Mouse (Mus musculus) intestine, postnatal 0 days (tissue): ENCODE measurements around the gene Khsrp. TPM values are rescaled to one million over a fixed set of nuclear protein-coding genes. Genes with fewer than 3 reads are reported as not detected.

ENCODE experiments used
- ATAC-seq: fragments of 200-750 bp; cut with Nextera tagmentation; 2 replicates; pipeline ENCODE4 v1.8.0; 2017; ENCODE audit warnings: mild to moderate bottlenecking, moderate TSS enrichment, moderate library complexity
- H3K27ac ChIP-seq: fragments of 300-500 bp; sonication (generic); 2 replicates; pipeline ENCODE4 v1.5.1; 2014; ENCODE audit warnings: mild to moderate bottlenecking, low read depth, low read length, moderate library complexity
- H3K27me3 ChIP-seq: fragments of 300-500 bp; sonication (generic); replicated peaks from 2 replicates; pipeline ENCODE4 v1.6.1; 2014; ENCODE audit warnings: low read length, mixed read lengths; ENCODE audit not compliant: control insufficient read depth, insufficient read depth
- H3K36me3 ChIP-seq: fragments of 300-500 bp; sonication (generic); 2 replicates; pipeline ENCODE4 v1.6.1; 2014; ENCODE audit warnings: mild to moderate bottlenecking, moderate library complexity; ENCODE audit not compliant: control insufficient read depth, insufficient read depth
- H3K4me1 ChIP-seq: fragments of 300-500 bp; sonication (generic); replicated peaks from 2 replicates; pipeline ENCODE4 v1.6.1; 2014; ENCODE audit warnings: antibody characterized with exemption, low read length, mixed read lengths; ENCODE audit not compliant: control insufficient read depth, insufficient read depth
- H3K4me2 ChIP-seq: fragments of 300-500 bp; sonication (generic); replicated peaks from 2 replicates; pipeline ENCODE4 v1.6.1; 2014; ENCODE audit warnings: low read depth, mild to moderate bottlenecking, moderate library complexity
- H3K4me3 ChIP-seq: fragments of 300-500 bp; sonication (generic); 2 replicates; pipeline ENCODE4 v1.5.1; 2014; ENCODE audit warnings: low read depth, low read length
- H3K9ac ChIP-seq: fragments of 300-500 bp; sonication (generic); 2 replicates; pipeline ENCODE4 v1.6.1; 2014; ENCODE audit warnings: mild to moderate bottlenecking, low read depth, low read length
- H3K9me3 ChIP-seq: fragments of 300-500 bp; sonication (generic); 2 replicates; pipeline ENCODE4 v1.6.1; 2016; ENCODE audit warnings: mixed run types; ENCODE audit not compliant: control insufficient read depth
- CTCF ChIP-seq: sonication (generic); IDR thresholded peaks from 2 replicates; pipeline ENCODE4 v1.5.1; 2016; ENCODE audit warnings: low read depth, mild to moderate bottlenecking, control low read depth, antibody characterized with exemption, moderate library complexity
- WGBS: fragments of 180-500 bp; shearing (Covaris S2); extraction: QIAGEN DNeasy Blood & Tissue Kit; methylation state at CpG from one replicate; pipeline ENCODE4 v1.1.7; 2014; 5-methylcytosine and 5-hydroxymethylcytosine counted together
- polyA plus RNA-seq: library from polyadenylated mRNA; unstranded; fragments of >200 nt; fragmentation: Nextera tagmentation; extraction: Ambion mirVana; gene quantifications from 2 replicates; pipeline ENCODE4 v1.2.1, GENCODE M21; 2015

Gene Khsrp
- polyA plus RNA-seq, 1 experiment from 2014 or later: 18.8 TPM

DNA sequence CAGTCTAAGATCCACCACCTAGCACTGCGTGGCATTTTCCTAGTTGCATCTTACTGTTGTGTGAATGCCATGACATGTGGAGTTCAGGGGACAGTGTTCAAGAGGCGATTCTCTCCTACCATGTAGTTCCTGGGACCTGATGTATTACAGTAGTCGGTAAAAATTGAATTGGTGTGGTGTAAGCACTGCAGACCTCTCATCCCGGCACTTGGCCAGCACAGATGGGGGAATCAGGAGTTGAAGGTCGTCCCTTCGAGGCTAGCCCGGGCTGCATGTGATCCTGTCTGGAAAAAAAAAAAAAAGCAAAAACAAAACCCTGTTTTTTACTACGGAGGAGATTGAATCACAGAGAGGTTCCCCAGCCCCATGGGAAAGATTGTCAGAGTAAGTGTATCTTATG lies 36.3 kb downstream of the Khsrp start:
- whole genome bisulfite sequencing: 86% methylated on average over 8 of the region's 8 CpGs
- Histone ChIP-seq H3K4me1 (0 out of 2 replicates have a peak, but pooled peaks cover 3% of the 10 kb centered on the region), H3K9ac (no peak overlapping the region), H3K27ac (no peak overlapping the region), H3K4me3 (no peak overlapping the region), H3K36me3 (peaks cover 50% of the 10 kb centered on the region), H3K9me3 (no peaks in the 10 kb centered on the region), H3K27me3 (no peaks in the 10 kb centered on the region), H3K4me2 (no peak overlapping the region)
- TF ChIP-seq CTCF: no peak
- no peak for ATAC-seq

DNA sequence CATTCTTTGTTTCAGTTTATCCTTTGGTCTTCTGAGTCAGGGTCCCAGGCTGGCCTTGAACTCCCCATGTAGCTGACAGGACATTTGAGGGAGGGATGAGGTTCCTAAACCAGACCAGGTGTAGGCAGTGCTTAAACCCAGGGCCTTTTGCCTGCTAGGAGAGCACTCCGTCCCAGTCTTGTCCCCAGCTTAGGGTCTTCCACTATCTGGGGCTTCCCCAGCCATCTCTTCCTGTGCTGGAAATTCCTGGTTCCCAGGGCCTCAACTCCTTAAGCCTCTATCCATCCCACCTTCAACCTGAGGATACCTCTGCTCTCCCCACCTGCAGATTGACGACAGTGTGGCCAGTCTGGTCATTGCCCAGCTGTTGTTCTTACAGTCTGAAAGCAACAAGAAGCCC lies 40.4 kb downstream of the Khsrp start:
- Histone ChIP-seq H3K4me1 (no peaks in the 10 kb centered on the region), H3K4me2 (peak overlapping the region; percentile 86), H3K9ac (no peak overlapping the region), H3K36me3 (peaks cover 36% of the 10 kb centered on the region), H3K27me3 (no peaks in the 10 kb centered on the region), H3K27ac (no peak overlapping the region), H3K9me3 (no peaks in the 10 kb centered on the region), H3K4me3 (peak overlapping the region; percentile 86)
- WGBS: 70% methylated on average over 2 of the region's 2 CpGs
- ATAC-seq: no peak
- no peak for TF ChIP-seq CTCF

DNA sequence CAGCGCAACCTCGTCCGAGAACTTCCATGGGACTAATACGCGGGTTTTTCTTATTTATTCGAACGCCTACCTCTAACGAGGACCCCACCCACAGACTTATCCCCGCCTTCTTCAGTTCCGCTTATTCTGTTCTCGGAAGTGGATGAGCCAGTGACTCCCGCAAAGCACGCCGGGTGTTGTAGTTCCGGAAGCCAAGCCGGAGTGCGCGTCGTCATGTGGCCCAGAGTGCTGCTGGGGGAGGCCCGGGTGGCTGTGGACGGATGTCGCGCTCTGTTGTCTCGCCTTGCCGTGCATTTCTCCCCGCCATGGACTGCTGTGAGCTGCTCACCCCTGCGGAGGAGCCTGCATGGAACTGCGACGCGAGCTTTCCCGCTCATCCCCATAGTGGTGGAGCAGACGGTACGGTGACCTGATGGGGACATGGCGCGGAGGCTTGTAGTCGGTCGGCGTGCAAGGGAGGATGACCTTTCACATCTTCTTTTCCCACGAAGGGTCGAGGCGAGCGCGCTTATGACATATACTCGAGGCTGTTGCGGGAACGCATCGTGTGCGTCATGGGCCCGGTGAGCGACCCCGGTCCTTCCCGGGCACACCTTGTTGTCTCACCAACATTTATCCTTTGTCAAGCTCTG lies 41.1 kb downstream of the Khsrp start, which contains the start of gene Clpp:
Gene Clpp (plus strand): TSS at position 191 of the 632 bp plus-strand sequence.
- no peaks in the 10 kb centered on the region for H3K9me3 ChIP-seq
- peak within 1 kb of the TSS; percentile 35; the same call in 1 of the 2 replicates for H3K27ac ChIP-seq
- no peak for TF ChIP-seq CTCF
- H3K27me3 ChIP-seq: no peaks in the 10 kb centered on the region
- under 1% methylated on average over 52 of the region's 52 CpGs for WGBS
- H3K4me3 ChIP-seq: peak within 1 kb of the TSS; percentile 86
- H3K4me1 ChIP-seq: no peaks in the 10 kb centered on the region
- H3K9ac ChIP-seq: peak within 1 kb of the TSS; percentile 73
- H3K36me3 ChIP-seq: peaks cover 30% of the 10 kb centered on the region
- ATAC-seq: peak; percentile 97
- H3K4me2 ChIP-seq: peak within 1 kb of the TSS; percentile 86

DNA sequence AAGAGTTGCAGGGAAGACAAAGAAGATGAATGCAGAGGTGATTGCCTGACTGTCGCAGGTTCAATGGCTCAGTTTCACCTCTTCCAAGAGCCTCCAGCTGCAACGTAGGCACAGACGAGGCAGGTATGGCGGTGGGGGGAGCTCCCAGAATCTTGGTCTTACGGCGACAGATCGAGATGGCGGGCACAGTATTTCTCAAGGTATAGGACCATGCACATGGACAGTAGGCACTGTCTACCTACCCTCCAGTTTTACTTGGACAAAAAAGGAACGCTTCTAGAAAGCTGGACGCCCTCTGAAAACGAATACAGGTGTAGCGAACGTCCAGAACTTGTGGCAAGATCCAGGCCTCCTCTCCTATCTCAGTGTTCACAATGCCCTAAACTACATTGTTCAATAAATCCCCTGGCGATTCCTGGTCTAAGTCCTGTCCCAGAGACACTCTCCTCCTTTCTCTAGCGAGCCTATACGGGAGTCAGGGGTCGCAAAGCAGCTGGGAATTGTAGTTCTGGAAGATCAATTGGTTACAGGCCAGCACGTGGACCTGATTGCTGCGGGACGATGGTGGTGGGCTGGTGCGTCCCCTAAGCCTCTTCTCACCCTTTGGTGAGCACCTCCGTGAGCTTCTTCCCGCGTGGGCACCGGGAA lies 41.7 kb downstream of the Khsrp start:
- Histone ChIP-seq H3K9me3 (no peaks in the 10 kb centered on the region), H3K36me3 (peaks cover 26% of the 10 kb centered on the region), H3K4me1 (no peaks in the 10 kb centered on the region), H3K9ac (peak overlapping the region; percentile 45), H3K27ac (peak overlapping the region; percentile 35; the same call in 1 of the 2 replicates), H3K4me3 (peak overlapping the region; percentile 86), H3K4me2 (peak overlapping the region; percentile 86), H3K27me3 (no peaks in the 10 kb centered on the region)
- 3% methylated on average over 25 of the region's 25 CpGs for WGBS
- ATAC-seq: peak; percentile 91
- no peak for TF ChIP-seq CTCF

DNA sequence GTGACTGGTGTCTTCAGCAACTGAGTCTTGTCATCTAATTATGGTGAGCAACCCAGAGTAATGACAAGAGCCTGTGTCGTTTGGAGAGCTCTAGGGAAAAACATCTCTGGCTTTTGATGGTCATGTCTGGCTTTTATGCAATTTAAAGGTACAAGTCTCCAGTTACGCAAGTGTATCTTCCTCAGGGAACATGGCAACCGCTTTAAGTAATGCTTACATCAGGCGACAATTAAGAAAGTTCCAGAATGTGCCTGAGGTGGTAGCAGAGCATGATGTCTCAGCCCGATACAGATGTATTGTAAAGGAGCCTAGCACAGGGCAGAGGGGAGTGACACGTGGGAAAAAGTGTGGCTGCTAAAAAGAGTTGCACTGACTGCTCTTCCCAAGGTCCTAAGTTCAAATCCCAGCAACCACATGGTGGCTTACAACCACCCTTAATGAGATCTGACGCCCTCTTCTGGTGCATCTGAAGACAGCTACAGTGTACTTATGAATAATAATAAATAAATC lies 42.3 kb downstream of the Khsrp start:
- no peak for ATAC-seq
- 70% methylated on average over 7 of the region's 7 CpGs for WGBS
- peak overlapping the region; percentile 86 for H3K4me3 ChIP-seq
- H3K36me3 ChIP-seq: peaks cover 20% of the 10 kb centered on the region
- H3K27ac ChIP-seq: no peak overlapping the region
- peak; percentile 38; the same call in 1 of the 2 replicates for TF ChIP-seq CTCF
- H3K9ac ChIP-seq: no peak overlapping the region
- no peaks in the 10 kb centered on the region for H3K27me3 ChIP-seq
- H3K9me3 ChIP-seq: no peaks in the 10 kb centered on the region
- H3K4me1 ChIP-seq: no peaks in the 10 kb centered on the region
- H3K4me2 ChIP-seq: peak overlapping the region; percentile 86

DNA sequence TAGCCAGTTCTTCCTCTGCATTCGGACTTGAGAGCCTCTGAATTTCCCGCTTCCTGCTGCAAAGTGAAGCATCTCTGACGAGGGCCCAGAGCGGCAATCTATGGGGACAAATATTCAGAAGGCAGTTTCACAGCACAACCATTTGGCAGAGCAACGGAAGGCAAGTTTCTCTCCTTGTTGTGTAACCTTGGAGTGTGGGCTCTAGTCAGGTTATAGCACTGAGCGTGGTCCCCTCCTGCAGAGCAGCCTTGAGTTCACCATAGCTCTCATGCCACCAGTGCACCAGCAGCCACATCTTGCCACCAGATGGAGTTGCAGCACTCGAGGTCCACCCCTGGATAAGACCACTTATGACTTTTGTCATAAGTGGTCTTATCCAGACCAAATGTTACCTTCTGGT lies 42.9 kb downstream of the Khsrp start:
- ATAC-seq: no peak
- H3K27ac ChIP-seq: no peak overlapping the region
- WGBS: 88% methylated on average over 7 of the region's 7 CpGs

More for the DNA sequence above, 42.9 kb downstream of the Khsrp start:
- TF ChIP-seq CTCF: peak; percentile 41
- H3K4me2 ChIP-seq: no peak overlapping the region
- no peaks in the 10 kb centered on the region for H3K27me3 ChIP-seq
- H3K4me1 ChIP-seq: no peaks in the 10 kb centered on the region
- H3K9ac ChIP-seq: no peak overlapping the region
- no peak overlapping the region for H3K4me3 ChIP-seq
- no peaks in the 10 kb centered on the region for H3K9me3 ChIP-seq
- peaks cover 14% of the 10 kb centered on the region for H3K36me3 ChIP-seq
